Mouse (Mus musculus) CH12.LX (cell line): Measurements from ENCODE around the gene Tfe3. TPM values are rescaled to one million over a fixed set of nuclear protein-coding genes. Genes with fewer than 3 reads are reported as not detected.

Source experiments
- DNase-seq: peaks from one replicate; pipeline ENCODE4 v3.0.0-alpha.2; 2013; ENCODE audit errors: extremely low read depth
- H3K27ac ChIP-seq: 2 replicates; pipeline ENCODE4 v1.5.1; 2012; ENCODE audit warnings: low read depth, mild to moderate bottlenecking, control low read depth, moderate library complexity; ENCODE audit not compliant: insufficient read depth
- H3K27me3 ChIP-seq: replicated peaks from 2 replicates; pipeline ENCODE3; 2012; ENCODE audit warnings: inconsistent platforms
- H3K36me3 ChIP-seq, 2 experiments: replicated peaks in 1 of 2; 2 replicates each; pipeline versions ENCODE3 to v1.6.1; 2012; ENCODE audit warnings: inconsistent platforms in 1 of 2, low read length in 1 of 2, mild to moderate bottlenecking in 1 of 2, mixed read lengths in 1 of 2, moderate library complexity in 1 of 2; ENCODE audit not compliant: control insufficient read depth in 1 of 2, insufficient read depth in 1 of 2
- H3K4me1 ChIP-seq, 2 experiments: 2 replicates each; pipeline ENCODE4 v1.6.1; 2012; ENCODE audit warnings: inconsistent platforms in 1 of 2, moderate library complexity in 1 of 2; ENCODE audit not compliant: insufficient read depth in 2 of 2, control insufficient read depth in 1 of 2
- H3K4me2 ChIP-seq: 2 replicates; pipeline ENCODE4 v1.6.1; 2012; ENCODE audit warnings: low read depth, mild to moderate bottlenecking, control low read depth; ENCODE audit not compliant: poor library complexity, insufficient read depth, severe bottlenecking
- H3K4me3 ChIP-seq, 3 experiments: fragments of 150-350 bp in 1 of 3; sonication (generic) in 1 of 3; replicated peaks in 1 of 3; 2 replicates each; pipeline versions ENCODE3 to v1.5.1; 2011 to 2012; ENCODE audit warnings: low read depth in 2 of 3, low read length in 2 of 3, mild to moderate bottlenecking in 2 of 3, moderate library complexity in 2 of 3, control low read depth in 1 of 3, improper control_type of control experiment in 1 of 3, inconsistent platforms in 1 of 3, mixed read lengths in 1 of 3; ENCODE audit not compliant: poor library complexity in 1 of 3
- H3K79me2 ChIP-seq: replicated peaks from 2 replicates; pipeline ENCODE4 v1.6.1; 2012; ENCODE audit warnings: mild to moderate bottlenecking, moderate library complexity; ENCODE audit not compliant: control insufficient read depth, poor library complexity, insufficient read depth, severe bottlenecking; ENCODE audit errors: extremely low read depth
- H3K9ac ChIP-seq: 2 replicates; pipeline ENCODE4 v1.6.1; 2012; ENCODE audit warnings: low read depth, mild to moderate bottlenecking, control low read depth, moderate library complexity; ENCODE audit not compliant: insufficient read depth
- H3K9me3 ChIP-seq: replicated peaks from 2 replicates; pipeline ENCODE3; 2012; ENCODE audit warnings: low read length, inconsistent platforms, mixed read lengths
- CHD2 ChIP-seq: IDR thresholded peaks from 2 replicates; pipeline ENCODE4 v1.6.1; 2011; ENCODE audit warnings: low read length, improper control_type of control experiment
- CTCF ChIP-seq, 2 experiments: IDR thresholded peaks in 1 of 2; conservative IDR thresholded peaks in 1 of 2; 2 replicates each; pipeline ENCODE4 v1.5.1; 2011 to 2012; ENCODE audit warnings: low read depth in 2 of 2, low read length in 2 of 2, improper control_type of control experiment in 1 of 2, inconsistent platforms in 1 of 2, mild to moderate bottlenecking in 1 of 2, moderate library complexity in 1 of 2
- E2F4 ChIP-seq: IDR thresholded peaks from 2 replicates; pipeline ENCODE4 v1.6.1; 2011; ENCODE audit warnings: low read depth, low read length, improper control_type of control experiment; ENCODE audit not compliant: insufficient replicate concordance
- GABPA ChIP-seq: IDR thresholded peaks from 2 replicates; pipeline ENCODE4 v1.6.1; 2012; ENCODE audit warnings: low read depth, low read length, improper control_type of control experiment, inconsistent platforms; ENCODE audit not compliant: insufficient replicate concordance
- HCFC1 ChIP-seq: IDR thresholded peaks from 2 replicates; pipeline ENCODE4 v1.6.1; 2012; ENCODE audit warnings: low read depth, mild to moderate bottlenecking, inconsistent platforms, low read length, improper control_type of control experiment
- JUND ChIP-seq: conservative IDR thresholded peaks from 2 replicates; pipeline ENCODE4 v1.6.1; 2011; ENCODE audit warnings: low read depth, low read length, improper control_type of control experiment
- KAT2A ChIP-seq: IDR thresholded peaks from 2 replicates; pipeline ENCODE4 v1.6.1; 2012; ENCODE audit warnings: low read length, improper control_type of control experiment, inconsistent platforms; ENCODE audit not compliant: insufficient replicate concordance
- MAFK ChIP-seq: IDR thresholded peaks from 2 replicates; pipeline ENCODE4 v1.6.1; 2011; ENCODE audit warnings: low read length, improper control_type of control experiment; ENCODE audit not compliant: insufficient replicate concordance
- MAX ChIP-seq: IDR thresholded peaks from 2 replicates; pipeline ENCODE4 v1.6.1; 2011; ENCODE audit warnings: low read length, improper control_type of control experiment
- NELFE ChIP-seq: IDR thresholded peaks from 2 replicates; pipeline ENCODE4 v1.6.1; 2011; ENCODE audit warnings: low read depth, low read length, improper control_type of control experiment
- POLR2AphosphoS2 ChIP-seq: IDR thresholded peaks from 2 replicates; pipeline ENCODE4 v1.6.1; 2011; ENCODE audit warnings: low read depth, low read length, improper control_type of control experiment
- RAD21 ChIP-seq: IDR thresholded peaks from 2 replicates; pipeline ENCODE4 v1.6.1; 2011; ENCODE audit warnings: low read depth, mild to moderate bottlenecking, low read length, improper control_type of control experiment, moderate library complexity
- TCF12 ChIP-seq: IDR thresholded peaks from 2 replicates; pipeline ENCODE4 v1.6.1; 2014; ENCODE audit warnings: low read depth, mild to moderate bottlenecking, inconsistent platforms, low read length, improper control_type of control experiment
- dilution Hi-C: fragments of 300-500 bp; cut with MboI; formaldehyde crosslinking; loops from 2 replicates; pipeline ENCODE4 v1.14.3; 2020; ENCODE audit warnings: low sequenced_read_pairs; ENCODE audit not compliant: extremely low pct_unique_long_range_greater_than_20kb, extremely low pct_ligation_motif_present
- in situ Hi-C: fragments of 300-500 bp; cut with MboI; formaldehyde crosslinking; loops from 3 replicates; pipeline ENCODE4 v1.14.3; 2019; ENCODE audit warnings: low sequenced_read_pairs, low pct_ligation_motif_present, low pct_unique_long_range_greater_than_20kb, mixed read lengths
- polyA plus RNA-seq: library from polyadenylated mRNA; unstranded; fragments of >175 nt; gene quantifications from 2 replicates; pipeline ENCODE4 v1.2.1, GENCODE M21; 2012; ENCODE audit warnings: low read depth; ENCODE audit not compliant: insufficient read length
- total RNA-seq, 2 experiments: library from RNA; depleted of rRNA; stranded (reverse); fragments of 300-350 nt in 1 of 2; fragments of >200 nt in 1 of 2; gene quantifications; 2 replicates each; pipeline ENCODE4 v1.2.3; 2012 to 2014

Tfe3 gene
- total and polyA plus RNA-seq, 3 experiments: 8.3 to 26.0 (median 15.9) TPM

DNA sequence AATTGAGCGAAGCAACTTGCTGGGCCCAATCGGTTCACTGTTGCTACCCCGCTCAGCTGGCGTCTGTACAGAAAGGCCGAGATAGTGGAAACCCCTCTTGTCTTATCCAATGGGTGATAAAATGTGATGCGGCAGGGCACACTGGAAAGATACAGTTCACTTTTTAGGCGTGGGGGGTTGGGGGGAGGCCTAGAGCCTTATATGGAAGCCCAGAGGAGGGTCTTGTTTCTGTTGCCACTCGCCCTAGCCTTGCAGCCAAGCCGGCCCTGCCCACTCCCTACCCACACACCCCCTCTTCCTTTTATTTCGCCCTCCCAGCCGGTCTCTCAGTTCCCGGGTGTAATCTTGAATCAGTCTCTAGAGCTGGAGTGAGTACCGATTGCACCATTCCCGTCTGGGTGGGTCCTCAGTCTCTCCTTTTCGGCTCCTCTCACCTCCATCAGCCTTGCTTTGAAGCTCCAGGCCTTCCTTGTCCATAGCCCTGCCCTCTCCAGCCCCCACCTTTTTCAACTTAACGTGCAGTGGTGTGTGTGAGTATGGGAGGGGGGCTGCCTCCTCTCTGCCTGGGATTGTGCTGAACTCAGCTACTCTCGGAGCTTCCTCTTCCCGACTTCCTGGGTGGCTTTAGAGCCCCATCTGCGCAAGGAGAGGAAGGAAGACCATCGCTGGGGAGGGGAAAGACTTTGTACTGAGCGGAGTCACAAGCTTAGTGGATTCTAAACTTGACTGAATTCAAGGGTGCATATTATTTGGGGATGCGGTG is 1.5 kb downstream of the Tfe3 start:
- Histone ChIP-seq H3K9me3 (no peaks in the 10 kb centered on the region), H3K27ac (no peak overlapping the region)
- in situ Hi-C loops: no loop called here
- TF ChIP-seq CHD2 (no peak), MAX (no peak), RAD21 (no peak), TCF12 (no peak), HCFC1 (no peak), CTCF (conservative IDR thresholded peaks at IDR 0.05 in 1 of 2, IDR thresholded peaks at IDR 0.05 in 1 of 2; ENCODE audit: low read depth in 2 of 2, low read length in 2 of 2) (no peak), E2F4 (no peak), JUND (no peak), MAFK (no peak)
- TF ChIP-seq, all 38 proteins: peak for 0
- dilution Hi-C loops: no loop called here
- no peak for DNase-seq
- Histone ChIP-seq H3K27me3 (no peaks in the 10 kb centered on the region), H3K36me3 (peaks cover 26 to 34% of the 10 kb centered on the region in 2 experiments), H3K4me3 (peak overlapping the region; percentile 66 to 88 (median 70)), H3K4me1 (peaks cover 2 to 19% of the 10 kb centered on the region in 2 experiments; a peak in 3 of 4 replicates), H3K4me2 (peak overlapping the region; percentile 41), H3K79me2 (peaks cover 20% of the 10 kb centered on the region), H3K9ac (peak overlapping the region; percentile 66)

DNA sequence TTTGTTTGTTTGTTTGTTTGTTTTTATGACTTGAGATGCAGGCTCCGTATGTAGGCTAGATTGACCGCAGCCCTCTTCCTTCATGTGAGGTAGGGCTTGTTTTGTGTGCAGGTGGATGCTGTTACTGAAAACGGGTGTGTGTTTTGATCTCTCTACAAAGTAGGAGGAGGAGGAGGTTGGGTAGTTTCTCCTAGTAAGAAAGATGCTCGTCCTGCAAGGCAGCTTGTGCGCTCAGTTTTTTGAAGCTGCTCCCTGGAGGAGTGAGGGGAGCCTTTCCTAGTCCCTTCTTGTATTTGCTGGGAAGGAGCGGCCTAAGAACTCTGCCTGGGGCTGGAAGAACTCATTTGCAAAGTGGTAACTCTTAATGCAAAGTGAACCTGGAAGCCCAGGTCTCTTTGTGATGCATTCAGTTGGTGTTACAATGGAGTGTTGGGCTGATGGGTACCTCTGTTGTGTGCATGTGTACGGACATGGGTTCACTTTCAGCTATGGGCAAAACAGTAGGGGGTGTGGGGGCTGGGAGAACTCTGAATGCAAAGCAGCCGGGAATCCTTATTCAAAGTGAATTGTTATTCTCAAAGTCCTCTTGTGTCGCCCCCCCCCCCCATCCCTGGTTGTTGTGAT is 2.4 kb downstream of the Tfe3 start:
- Histone ChIP-seq H3K4me3 (peak overlapping the region in 2 of 3 experiments; percentile 70 to 88), H3K9me3 (no peaks in the 10 kb centered on the region), H3K4me2 (peak overlapping the region; percentile 41), H3K27ac (no peak overlapping the region), H3K9ac (no peak overlapping the region), H3K27me3 (no peaks in the 10 kb centered on the region), H3K4me1 (peaks cover 2 to 19% of the 10 kb centered on the region in 2 experiments; a peak in 3 of 4 replicates), H3K79me2 (peaks cover 20% of the 10 kb centered on the region), H3K36me3 (peaks cover 31 to 43% of the 10 kb centered on the region in 2 experiments)
- in situ Hi-C loops (no loop called here), dilution Hi-C loops (no loop called here)
- TF ChIP-seq KAT2A (no peak), CHD2 (no peak), MAX (no peak), NELFE (no peak), GABPA (no peak), RAD21 (no peak), POLR2AphosphoS2 (no peak)
- no peak for DNase-seq
